Mouse (Mus musculus) adrenal gland (tissue): Measurements from ENCODE around the gene Skiv2l.

Experiments
- intact Hi-C: fragments of 180-260 bp; cut with DNase I; formaldehyde crosslinking; loops from one replicate; pipeline ENCODE4 v1.15.1; 2025
- long read RNA-seq, 2 experiments: library from polyadenylated mRNA; unstranded; transcript quantifications; one replicate each; pipeline ENCODE4 v2.0.0; 2020; ENCODE audit warnings: borderline replicate concordance in 1 of 2; ENCODE audit not compliant: insufficient replicate concordance in 1 of 2

Gene Skiv2l
- long read RNA-seq, experiment 1, transcript Skiv2l-201 (28 exons, 3,951 nt), result major isoform, 8 of 17 reads
- long read RNA-seq, experiment 1, partial matches to known transcripts, result 7 of 17 reads
- long read RNA-seq, experiment 1, other reads (novel, unspliced or antisense), result 2 of 17 reads
- long read RNA-seq, experiment 2, partial matches to known transcripts, result 7 of 11 reads
- long read RNA-seq, experiment 2, other reads (novel, unspliced or antisense), result 2 of 11 reads

GRCm38 (mm10) chr17:34849722-34850516 is at the start of gene Skiv2l, which contains the start of gene Nelfe:
Gene Skiv2l, minus strand, starts transcription at chr17:34850210.
Gene Nelfe, plus strand, starts transcription at chr17:34850391.
- intact Hi-C loops, result no loop called here

GRCm38 (mm10) chr17:34899053-34899889 is 49.3 kb upstream of the Skiv2l start:
- intact Hi-C loops, result loop anchor here (5.0 kb wide), 1 partner anchor 42 kb away; no protein-coding TSS in a partner anchor

DNA sequence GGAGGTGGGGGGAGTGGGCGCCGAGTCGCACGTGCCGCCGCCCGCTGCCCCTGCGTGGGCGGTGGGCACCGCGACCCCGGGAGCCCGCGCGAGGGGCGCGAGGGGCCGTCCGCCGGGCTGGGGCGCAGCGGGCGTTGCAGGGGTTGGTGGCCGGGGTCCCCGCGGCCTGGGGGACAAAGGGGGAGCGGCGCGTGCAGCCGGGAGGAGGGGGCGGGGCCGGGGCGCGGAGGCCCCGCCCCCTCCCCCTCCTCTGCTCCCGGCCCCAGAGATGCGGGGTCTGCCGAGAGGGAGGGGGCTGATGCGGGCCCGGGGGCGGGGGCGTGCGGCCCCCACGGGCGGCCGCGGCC is 48.7 kb upstream of the Skiv2l start:
- intact Hi-C loops, result loop anchor here (5.0 kb wide), 1 partner anchor 41 kb away; no protein-coding TSS in a partner anchor

DNA sequence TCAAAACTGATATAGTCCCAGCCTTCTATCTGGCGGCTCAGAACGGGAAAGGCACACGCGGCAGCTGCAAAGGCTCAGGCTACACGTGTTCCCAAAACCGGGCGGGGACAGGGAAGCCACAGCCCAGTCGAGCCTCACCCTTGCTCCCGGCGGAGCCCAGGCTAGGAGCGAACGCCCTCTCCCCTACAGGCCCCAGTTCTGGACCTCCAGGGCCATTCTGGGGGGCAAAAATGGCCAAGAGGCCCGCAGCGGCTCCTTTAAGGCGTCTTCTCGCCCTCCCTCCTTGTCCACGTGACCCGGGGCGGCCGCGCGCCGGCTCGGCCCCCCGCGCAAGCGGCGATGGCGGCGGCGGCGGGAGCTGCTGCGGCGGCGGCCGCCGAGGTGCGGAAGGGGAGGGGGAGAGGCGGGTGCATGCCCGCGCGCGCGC is 48.2 kb upstream of the Skiv2l start, which contains the start of the genes C2 and Ehmt2:
TSS of gene C2 (minus strand) at position 106 of the 427 bp plus-strand sequence.
TSS of gene Ehmt2 (plus strand) at position 310 of the 427 bp plus-strand sequence.
- intact Hi-C loops, result loop anchor here (5.0 kb wide), 1 partner anchor 41 kb away; no protein-coding TSS in a partner anchor

GRCm38 (mm10) chr17:34897373-34898159 is 47.6 kb upstream of the Skiv2l start:
- intact Hi-C loops, result loop anchor here (5.0 kb wide), 1 partner anchor 40 kb away; no protein-coding TSS in a partner anchor

DNA sequence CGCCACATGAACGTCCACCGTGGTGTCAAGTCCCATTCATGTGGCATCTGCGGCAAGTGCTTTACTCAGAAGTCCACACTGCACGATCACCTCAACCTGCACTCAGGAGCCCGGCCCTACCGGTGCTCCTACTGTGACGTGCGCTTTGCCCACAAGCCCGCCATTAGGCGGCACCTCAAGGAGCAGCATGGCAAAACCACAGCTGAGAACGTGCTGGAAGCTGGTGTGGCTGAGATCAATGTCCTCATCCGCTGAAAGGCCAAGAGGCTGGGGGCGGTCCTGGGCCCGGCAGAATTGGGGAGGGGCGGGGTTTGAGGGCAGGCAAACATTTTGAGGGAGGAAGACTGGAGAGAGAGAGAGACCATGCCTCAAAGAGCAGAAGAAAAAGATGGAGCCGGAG is 46.4 kb upstream of the Skiv2l start:
- intact Hi-C loops, result loop anchor here (5.0 kb wide), 1 partner anchor 39 kb away; no protein-coding TSS in a partner anchor

GRCm38 (mm10) chr17:34895724-34896123 is 45.7 kb upstream of the Skiv2l start:
- intact Hi-C loops, result loop anchor here (5.0 kb wide), 1 partner anchor 38 kb away; no protein-coding TSS in a partner anchor

DNA sequence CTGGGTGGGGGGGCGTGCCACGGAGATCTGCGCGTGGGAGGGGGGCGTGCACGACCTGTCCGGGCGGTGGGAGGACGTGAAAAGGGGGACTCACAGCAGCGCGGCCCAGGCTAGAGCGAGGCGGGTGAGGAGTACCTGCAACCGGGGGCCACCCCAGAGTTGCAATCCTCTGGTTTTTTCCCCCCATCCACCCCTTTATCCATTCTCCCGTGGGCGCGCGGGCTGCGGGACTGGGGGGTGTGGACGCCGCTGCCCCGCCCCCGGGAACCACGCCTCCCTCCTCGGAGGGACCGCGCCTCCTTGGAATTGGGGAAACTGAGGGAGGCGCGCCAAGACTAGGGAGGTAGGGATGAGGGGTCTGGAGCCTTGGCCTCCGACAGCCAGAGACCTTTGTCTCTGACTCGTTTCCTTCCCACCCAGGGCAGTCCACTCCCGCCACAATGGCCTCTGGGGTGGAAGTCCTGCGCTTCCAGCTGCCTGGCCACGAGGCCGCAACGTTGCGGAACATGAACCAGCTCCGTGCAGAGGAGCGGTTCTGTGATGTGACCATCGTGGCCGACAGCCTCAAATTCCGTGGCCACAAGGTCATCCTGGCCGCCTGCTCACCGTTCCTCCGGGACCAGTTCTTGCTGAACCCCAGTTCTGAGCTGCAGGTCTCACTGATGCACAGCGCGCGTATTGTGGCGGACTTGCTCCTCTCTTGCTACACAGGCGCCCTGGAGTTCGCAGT is 45.0 kb upstream of the Skiv2l start:
- intact Hi-C loops, result loop anchor here (5.0 kb wide), 1 partner anchor 38 kb away; no protein-coding TSS in a partner anchor

- intact Hi-C loops, result no loop called here
Observed at GRCm38 (mm10) chr17:34894074-34894597, 44.1 kb upstream of the Skiv2l start.

GRCm38 (mm10) chr17:34893072-34893824 is 43.2 kb upstream of the Skiv2l start:
- intact Hi-C loops, result no loop called here

GRCm38 (mm10) chr17:34891377-34891776 is 41.4 kb upstream of the Skiv2l start:
- intact Hi-C loops, result no loop called here

- intact Hi-C loops, result no loop called here
Observed at GRCm38 (mm10) chr17:34890074-34890743, 40.2 kb upstream of the Skiv2l start.

GRCm38 (mm10) chr17:34887942-34888341 is 37.9 kb upstream of the Skiv2l start:
- intact Hi-C loops, result no loop called here

DNA sequence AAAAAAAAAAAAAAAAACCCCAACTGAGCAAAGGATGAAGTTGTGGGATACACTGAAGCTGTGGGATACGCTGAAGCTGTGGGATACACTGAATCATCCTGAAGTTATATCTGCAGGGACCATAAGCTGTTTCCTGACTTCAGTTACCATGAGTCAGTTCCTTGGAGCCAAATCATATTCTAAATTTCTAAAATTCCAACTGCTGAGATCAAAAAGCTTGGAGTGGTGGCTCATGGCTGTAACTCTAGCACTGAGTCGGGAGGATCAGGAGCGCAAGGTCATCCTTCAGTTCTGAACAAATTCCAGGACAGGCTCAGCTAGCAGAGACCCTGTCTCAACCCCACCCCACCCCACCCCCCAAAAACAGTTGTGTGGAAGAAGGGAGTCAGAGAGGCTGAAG is 35.6 kb upstream of the Skiv2l start:
- intact Hi-C loops, result no loop called here

- intact Hi-C loops, result no loop called here
Observed at GRCm38 (mm10) chr17:34884704-34885103, 34.7 kb upstream of the Skiv2l start.

DNA sequence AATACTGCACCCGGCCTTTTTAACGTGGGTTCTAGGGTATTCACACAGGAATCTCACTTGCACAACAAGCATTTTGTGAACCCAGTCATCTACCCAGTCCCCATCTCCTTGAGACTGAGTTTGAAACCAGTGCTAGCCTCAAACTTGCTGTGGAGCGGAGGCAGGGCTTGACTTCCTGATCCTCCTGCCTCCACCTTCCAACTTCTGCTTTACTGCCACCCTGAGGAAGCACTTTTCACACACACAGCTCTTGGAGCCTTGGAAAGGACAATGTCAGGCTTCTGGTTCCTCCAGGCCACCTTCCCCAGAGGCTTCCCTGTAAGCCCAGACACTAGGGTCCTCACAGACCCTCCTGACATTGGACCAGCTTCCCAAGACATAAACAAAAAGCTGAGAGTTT is 33.3 kb upstream of the Skiv2l start:
- intact Hi-C loops, result no loop called here

DNA sequence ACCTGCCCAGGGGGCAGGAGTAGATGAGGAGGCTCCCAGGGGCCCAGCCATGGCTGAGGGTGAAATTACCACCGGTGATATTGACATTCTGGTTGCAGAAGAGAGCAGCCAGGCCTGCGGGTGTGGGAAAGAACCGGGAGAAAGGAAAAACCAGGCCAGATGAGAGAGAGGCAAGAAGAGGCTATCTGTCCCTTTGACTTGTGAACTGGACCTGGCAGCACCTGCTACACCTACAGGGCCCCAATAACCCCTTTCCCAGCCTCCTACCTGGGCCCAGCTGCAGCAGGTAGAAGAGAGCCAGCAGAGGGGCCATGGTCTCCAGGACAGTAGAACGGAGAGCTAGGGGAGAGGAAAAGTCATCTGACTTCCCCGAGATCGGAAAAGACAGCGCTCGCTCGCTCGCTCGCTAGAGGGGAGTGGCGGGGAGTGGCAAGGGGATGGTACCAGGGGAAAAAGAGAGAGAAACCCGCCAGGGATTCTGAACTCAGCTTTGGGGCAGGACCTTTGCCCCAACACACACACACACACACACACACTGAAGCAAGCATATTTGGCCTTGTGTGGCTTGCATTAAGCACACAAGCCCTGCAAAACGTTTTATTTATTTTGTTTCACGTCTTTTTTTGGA is 31.8 kb upstream of the Skiv2l start, which contains the start of gene Gm20547:
TSS of gene Gm20547 (minus strand) at position 360 of the 628 bp plus-strand sequence.
- intact Hi-C loops, result no loop called here
